Mouse (Mus musculus) spleen, postnatal 36 days (tissue): ENCODE data around the gene Ehhadh.

Experiments
- DNase-seq, 2 experiments: peaks; one replicate each; pipeline ENCODE4 v3.0.0; 2022; ENCODE audit warnings: low spot score in 2 of 2, mixed read lengths in 1 of 2

Gene Ehhadh

GRCm38 (mm10) chr16:21735638-21736037, 52.0 kb downstream of the Ehhadh start:
- DNase-seq = no peak

DNA sequence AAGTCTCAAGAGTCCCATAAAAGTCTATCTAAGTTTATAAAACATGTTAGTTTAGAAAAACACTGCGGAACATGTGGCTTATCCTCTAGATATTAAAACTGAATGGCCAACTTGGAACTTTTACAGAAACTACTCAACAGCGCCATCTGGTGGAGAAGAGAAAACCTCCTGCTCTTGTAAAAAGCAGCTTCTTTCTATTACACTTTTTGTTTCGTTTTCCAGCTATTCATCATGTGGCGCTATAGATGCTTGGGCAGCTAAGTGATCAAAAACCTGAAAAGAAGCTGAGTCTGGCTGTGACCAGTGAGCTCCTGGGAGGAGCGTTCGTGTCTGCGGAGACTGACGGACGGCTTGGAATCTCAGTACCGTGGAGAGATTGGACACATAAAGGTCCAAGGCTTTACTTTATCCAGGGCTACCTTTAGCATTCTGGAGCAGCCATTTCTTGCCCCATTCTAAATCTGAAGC, 59.7 kb downstream of the Ehhadh start:
- peak; percentile 48 to 60 for DNase-seq

- DNase-seq = no peak
These were observed 60.2 kb downstream of the Ehhadh start for GRCm38 (mm10) chr16:21727421-21727820.

DNA sequence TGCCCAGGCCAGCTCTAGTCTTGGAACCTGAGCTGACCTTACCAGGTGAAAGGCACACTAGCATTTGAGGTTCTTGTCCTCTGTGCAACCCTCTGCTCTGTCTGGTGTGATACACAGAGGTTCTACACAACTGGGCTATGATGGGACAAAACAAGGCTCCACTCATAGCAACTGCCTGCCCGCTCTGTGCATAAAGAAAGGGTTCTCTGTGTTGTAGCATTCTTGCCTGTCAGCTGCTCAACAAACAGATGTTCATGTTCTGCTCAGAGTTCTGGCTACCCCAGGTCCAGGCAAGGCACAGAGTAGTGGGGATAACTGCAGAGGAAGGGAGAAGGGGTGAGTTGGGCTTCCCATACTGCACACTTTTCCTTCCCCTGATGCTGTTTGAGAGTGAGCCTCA, 63.3 kb downstream of the Ehhadh start:
- DNase-seq = no peak

GRCm38 (mm10) chr16:21719770-21720169, 67.8 kb downstream of the Ehhadh start:
- DNase-seq = no peak

DNA sequence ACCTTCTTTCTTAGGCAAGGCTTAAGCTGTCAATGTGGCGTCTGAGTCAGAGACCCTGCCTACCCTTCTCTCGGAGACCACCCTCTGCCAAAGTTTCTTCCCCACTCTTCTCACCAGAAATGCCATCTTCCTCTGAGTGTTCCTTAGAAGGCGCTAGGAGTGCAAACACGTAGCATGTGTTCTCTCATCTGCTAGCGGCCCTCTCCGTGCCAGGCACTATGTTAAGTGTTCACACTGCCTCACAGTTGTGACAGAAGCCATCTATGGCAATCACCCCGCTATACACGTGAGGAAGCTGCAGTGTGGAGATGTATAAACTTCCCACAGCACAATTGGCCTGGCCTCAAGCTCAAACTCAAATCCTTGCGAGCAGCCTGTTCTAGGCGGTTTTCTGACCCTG, 73.1 kb downstream of the Ehhadh start:
- no peak for DNase-seq
